Mouse (Mus musculus): ENCODE measurements around the gene Tnrc18. TPM values are rescaled to one million over a fixed set of nuclear protein-coding genes. Genes with fewer than 3 reads are reported as not detected.
"Not testable (repeated sequence)": the region's sequence is repeated elsewhere in the genome, so short reads cannot be mapped to it uniquely, and the experiment has no call there.

Gene Tnrc18
- polyA plus RNA-seq, 1 experiment = 48.6 TPM

- no peak overlapping the region for H3K27ac ChIP-seq (ENCODE audit: control insufficient read depth, insufficient read depth, low read length)
- DNase-seq = no peak
- no peaks in the 10 kb centered on the region for H3K36me3 ChIP-seq (ENCODE audit: control insufficient read depth, insufficient read depth, low read length)
- H3K27me3 ChIP-seq (ENCODE audit: control insufficient read depth, insufficient read depth, low read length) = no peaks in the 10 kb centered on the region
- TF ChIP-seq CTCF (IDR thresholded peaks at IDR 0.05; ENCODE audit: borderline replicate concordance, control insufficient read depth, extremely low read depth, insufficient read depth, low read length, poor library complexity) = no peak
- no peak for TF ChIP-seq POLR2A (IDR thresholded peaks at IDR 0.05; ENCODE audit: control insufficient read depth, extremely low read depth, insufficient read depth, low read length, poor library complexity)
- WGBS = 94% methylated on average over 8 of the region's 8 CpGs
- no peaks in the 10 kb centered on the region for H3K4me1 ChIP-seq (replicated peaks; ENCODE audit: control insufficient read depth, insufficient read depth, low read length)
- H3K4me3 ChIP-seq (ENCODE audit: control insufficient read depth, insufficient read depth, low read length) = no peak overlapping the region
These were observed 24.1 kb upstream of the Tnrc18 start for GRCm38 (mm10) chr5:142841372-142842136.

- DNase-seq; H3K4me3 ChIP-seq (ENCODE audit: control insufficient read depth, insufficient read depth, low read length); H3K27ac ChIP-seq (ENCODE audit: control insufficient read depth, insufficient read depth, low read length); H3K36me3 ChIP-seq (ENCODE audit: control insufficient read depth, insufficient read depth, low read length); H3K4me1 ChIP-seq (replicated peaks; ENCODE audit: control insufficient read depth, insufficient read depth, low read length); H3K27me3 ChIP-seq (ENCODE audit: control insufficient read depth, insufficient read depth, low read length): not testable (repeated sequence)
- WGBS = 96% methylated on average over 2 of the region's 2 CpGs
These were observed 20.0 kb upstream of the Tnrc18 start for GRCm38 (mm10) chr5:142837427-142837826.

- no peak for DNase-seq
- no peaks in the 10 kb centered on the region for H3K27me3 ChIP-seq (ENCODE audit: control insufficient read depth, insufficient read depth, low read length)
- 93% methylated on average over 6 of the region's 6 CpGs for WGBS
- no peak for TF ChIP-seq CTCF (IDR thresholded peaks at IDR 0.05; ENCODE audit: borderline replicate concordance, control insufficient read depth, extremely low read depth, insufficient read depth, low read length, poor library complexity)
- TF ChIP-seq POLR2A (IDR thresholded peaks at IDR 0.05; ENCODE audit: control insufficient read depth, extremely low read depth, insufficient read depth, low read length, poor library complexity) = no peak
- H3K27ac ChIP-seq (ENCODE audit: control insufficient read depth, insufficient read depth, low read length) = no peak overlapping the region
- no peaks in the 10 kb centered on the region for H3K36me3 ChIP-seq (ENCODE audit: control insufficient read depth, insufficient read depth, low read length)
- no peak overlapping the region for H3K4me3 ChIP-seq (ENCODE audit: control insufficient read depth, insufficient read depth, low read length)
- no peaks in the 10 kb centered on the region for H3K4me1 ChIP-seq (replicated peaks; ENCODE audit: control insufficient read depth, insufficient read depth, low read length)
These were observed 19.4 kb upstream of the Tnrc18 start for GRCm38 (mm10) chr5:142836891-142837290.

DNA sequence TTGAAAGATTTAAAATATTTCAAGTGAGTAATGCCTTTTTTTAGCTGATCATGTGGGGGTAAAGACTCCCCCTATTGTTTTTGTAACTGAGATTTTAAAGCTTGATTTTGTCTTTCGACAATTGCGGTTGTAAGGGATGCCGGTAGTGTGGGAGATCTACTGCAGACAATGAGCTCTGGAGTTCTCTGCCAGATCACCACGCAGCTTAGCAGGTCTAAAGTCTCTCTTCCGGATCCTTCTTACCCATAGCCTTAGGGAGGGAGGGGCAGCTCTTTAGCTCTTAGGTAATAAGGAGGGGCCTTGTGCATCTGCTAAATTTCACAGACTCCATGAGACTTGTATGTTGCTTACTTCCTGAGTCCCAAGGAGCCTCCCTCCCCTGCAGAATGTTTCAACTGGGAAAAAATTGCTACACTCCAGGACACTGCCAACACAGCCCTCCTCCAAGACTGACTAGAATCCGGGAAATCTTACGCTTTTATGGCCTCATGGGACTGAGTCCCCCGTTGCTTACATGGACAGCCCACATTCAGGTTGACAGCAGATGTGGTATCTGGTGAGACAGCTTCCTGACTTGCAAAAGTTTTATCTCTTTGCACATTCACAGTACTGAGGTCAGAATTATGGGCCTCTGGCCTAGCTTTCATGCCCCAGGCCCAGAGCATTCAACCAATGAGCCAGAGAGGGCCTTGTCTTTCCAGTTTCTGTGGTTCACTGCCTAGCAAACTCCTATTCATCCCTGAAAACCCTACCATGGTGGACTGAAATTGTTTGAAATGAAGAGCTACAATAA is 16.4 kb upstream of the Tnrc18 start:
- H3K27ac ChIP-seq (ENCODE audit: control insufficient read depth, insufficient read depth, low read length) = no peak overlapping the region
- H3K4me1 ChIP-seq (replicated peaks; ENCODE audit: control insufficient read depth, insufficient read depth, low read length) = no peaks in the 10 kb centered on the region
- no peaks in the 10 kb centered on the region for H3K36me3 ChIP-seq (ENCODE audit: control insufficient read depth, insufficient read depth, low read length)
- no peak overlapping the region for H3K4me3 ChIP-seq (ENCODE audit: control insufficient read depth, insufficient read depth, low read length)
- no peak for TF ChIP-seq CTCF (IDR thresholded peaks at IDR 0.05; ENCODE audit: borderline replicate concordance, control insufficient read depth, extremely low read depth, insufficient read depth, low read length, poor library complexity)
- no peak for TF ChIP-seq POLR2A (IDR thresholded peaks at IDR 0.05; ENCODE audit: control insufficient read depth, extremely low read depth, insufficient read depth, low read length, poor library complexity)
- 87% methylated on average over 8 of the region's 8 CpGs for WGBS
- no peak for DNase-seq
- no peaks in the 10 kb centered on the region for H3K27me3 ChIP-seq (ENCODE audit: control insufficient read depth, insufficient read depth, low read length)

DNA sequence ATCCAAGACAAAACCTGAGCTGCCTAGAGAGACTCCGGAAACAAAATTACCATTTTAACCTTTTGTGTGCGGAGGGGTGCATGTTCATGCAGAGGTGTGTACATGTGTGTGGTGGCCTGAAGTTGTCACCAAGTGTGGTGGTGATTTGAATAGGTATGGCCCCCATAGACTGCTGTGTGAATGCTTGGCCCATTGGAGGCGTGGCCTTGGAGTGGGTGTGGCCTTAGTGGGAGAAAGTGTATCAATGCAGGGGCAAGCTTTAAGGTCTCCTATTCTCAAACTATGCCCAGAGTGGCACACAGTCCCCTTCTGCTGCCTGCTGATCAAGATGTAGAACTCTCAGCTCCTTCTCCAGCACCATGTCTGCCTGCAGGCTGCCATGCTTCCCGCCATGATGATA is 8.7 kb upstream of the Tnrc18 start:
- H3K4me1 ChIP-seq (replicated peaks; ENCODE audit: control insufficient read depth, insufficient read depth, low read length) = no peaks in the 10 kb centered on the region
- peaks cover 13% of the 10 kb centered on the region; the same call in 1 of the 2 replicates for H3K27me3 ChIP-seq (ENCODE audit: control insufficient read depth, insufficient read depth, low read length)
- DNase-seq = no peak
- no peaks in the 10 kb centered on the region for H3K36me3 ChIP-seq (ENCODE audit: control insufficient read depth, insufficient read depth, low read length)
- 95% methylated on average over 4 of the region's 4 CpGs for WGBS
- H3K27ac ChIP-seq (ENCODE audit: control insufficient read depth, insufficient read depth, low read length) = no peak overlapping the region
- TF ChIP-seq POLR2A (IDR thresholded peaks at IDR 0.05; ENCODE audit: control insufficient read depth, extremely low read depth, insufficient read depth, low read length, poor library complexity) (no peak), CTCF (IDR thresholded peaks at IDR 0.05; ENCODE audit: borderline replicate concordance, control insufficient read depth, extremely low read depth, insufficient read depth, low read length, poor library complexity) (no peak)
- H3K4me3 ChIP-seq (ENCODE audit: control insufficient read depth, insufficient read depth, low read length) = no peak overlapping the region

- no peak for DNase-seq
- Histone ChIP-seq H3K4me1 (replicated peaks; ENCODE audit: control insufficient read depth, insufficient read depth, low read length) (no peaks in the 10 kb centered on the region), H3K27me3 (ENCODE audit: control insufficient read depth, insufficient read depth, low read length) (peaks cover 15% of the 10 kb centered on the region; the same call in 1 of the 2 replicates), H3K27ac (ENCODE audit: control insufficient read depth, insufficient read depth, low read length) (no peak overlapping the region), H3K4me3 (ENCODE audit: control insufficient read depth, insufficient read depth, low read length) (no peak overlapping the region), H3K36me3 (ENCODE audit: control insufficient read depth, insufficient read depth, low read length) (no peaks in the 10 kb centered on the region)
- 92% methylated on average over 5 of the region's 5 CpGs for WGBS
- no peak for TF ChIP-seq CTCF (IDR thresholded peaks at IDR 0.05; ENCODE audit: borderline replicate concordance, control insufficient read depth, extremely low read depth, insufficient read depth, low read length, poor library complexity)
- no peak for TF ChIP-seq POLR2A (IDR thresholded peaks at IDR 0.05; ENCODE audit: control insufficient read depth, extremely low read depth, insufficient read depth, low read length, poor library complexity)
These were observed 8.2 kb upstream of the Tnrc18 start for GRCm38 (mm10) chr5:142825665-142826064.
